9 mouse cellular contexts compared by ENCODE assay signal in genomic region chr9:63974258-63975023, GRCm38 (mm10). TPM values are rescaled to one million over a fixed set of nuclear protein-coding genes. Genes with fewer than 3 reads are reported as not detected.
A peak's percentile ranks its signal among the peaks of the same experiment; 100 is the strongest.
DNase-seq lines count a peak whose midpoint lies in the region; ATAC-seq and TF ChIP-seq lines count a peak whose summit lies in the region.
"Had no signal": no experiment of that assay in that cellular context is flagged by ENCODE, and none has a peak within 500 bp of the region (broad histone marks: within the 10 kb centered on the region; RNA-seq: fewer than 3 reads in every experiment).

No protein-coding gene starts in this region.

- ATAC-seq in kidney, embryonic 16.5 days (ENCODE audit: low FRiP score, low TSS enrichment) = no peak
- peak; percentile 53; the same call in 1 of the 2 replicates for ATAC-seq in embryonic facial prominence, embryonic 13.5 days (ENCODE audit: insufficient number of reproducible peaks, insufficient read depth, low FRiP score, low TSS enrichment, low read depth)
- 0 out of 2 replicates have a peak, but pooled peaks have one; percentile 17 for ATAC-seq in limb, embryonic 14.5 days (ENCODE audit: low FRiP score, low read depth)
- ATAC-seq in CD4-positive, CD25-positive, alpha-beta regulatory T cell, adult 4 months = no peak
- ATAC-seq: inflammation-experienced regulatory T-cells, adult 6 months had no signal

- peak overlapping the region; percentile 54 for H3K27ac ChIP-seq in kidney, embryonic 16.5 days (ENCODE audit: low read length)
- H3K27ac ChIP-seq in embryonic facial prominence, embryonic 13.5 days = peak overlapping the region; percentile 98
- H3K27ac ChIP-seq in limb, embryonic 14.5 days (replicated peaks; ENCODE audit: low read depth, low read length) = peak overlapping the region; percentile 89

- H3K4me2 ChIP-seq in kidney, embryonic 16.5 days (replicated peaks; ENCODE audit: low read depth, low read length) = no peak overlapping the region
- peak overlapping the region; percentile 55 for H3K4me2 ChIP-seq in embryonic facial prominence, embryonic 13.5 days
- H3K4me2 ChIP-seq in limb, embryonic 14.5 days (replicated peaks; ENCODE audit: low read depth, low read length, severe bottlenecking) = peak overlapping the region; percentile 39

- TF ChIP-seq POLR2A in limb, embryonic 14.5 days (IDR thresholded peaks at IDR 0.05; ENCODE audit: borderline replicate concordance, extremely low read depth, insufficient read depth, insufficient read length) = no peak

- 35% methylated on average over 13 of the region's 13 CpGs for WGBS in kidney, embryonic 16.5 days
- WGBS in embryonic facial prominence, embryonic 13.5 days = 18% methylated on average over 13 of the region's 13 CpGs
- 29% methylated on average over 13 of the region's 13 CpGs for WGBS in limb, embryonic 14.5 days

- peaks cover 81% of the 10 kb centered on the region for H3K4me1 ChIP-seq in kidney, embryonic 16.5 days (ENCODE audit: insufficient read depth, low read length)
- H3K4me1 ChIP-seq in embryonic facial prominence, embryonic 13.5 days = peaks cover 96% of the 10 kb centered on the region
- peaks cover 88% of the 10 kb centered on the region for H3K4me1 ChIP-seq in limb, embryonic 14.5 days (ENCODE audit: control insufficient read depth, insufficient read depth, low read length)

- H3K9ac ChIP-seq in kidney, embryonic 16.5 days (replicated peaks; ENCODE audit: low read length) = peak overlapping the region; percentile 34; the same call in 1 of the 2 replicates
- peak overlapping the region; percentile 63 for H3K9ac ChIP-seq in embryonic facial prominence, embryonic 13.5 days
- no peak overlapping the region for H3K9ac ChIP-seq in limb, embryonic 14.5 days (ENCODE audit: low read depth, low read length, severe bottlenecking)

- no peak overlapping the region for H3K4me3 ChIP-seq in kidney, embryonic 16.5 days (ENCODE audit: low read length)
- H3K4me3 ChIP-seq in embryonic facial prominence, embryonic 13.5 days = peak overlapping the region; percentile 20
- no peak overlapping the region; the same call in 1 of the 2 replicates for H3K4me3 ChIP-seq in limb, embryonic 14.5 days (replicated peaks; ENCODE audit: low read length)

- DNase-seq in kidney, adult 11 months = no peak
- DNase-seq in c-Kit-positive CD71-negative TER-119-negative erythroid progenitor cells, embryonic 14.5 days (ENCODE audit: low read depth) = peak; percentile 36
- no peak for DNase-seq in limb, embryonic 14.5 days (ENCODE audit: low spot score)
- DNase-seq in urinary bladder, adult 18-20 months (ENCODE audit: low spot score in 2 of 2) = no peak
- DNase-seq in Muller cell, postnatal 12 days (ENCODE audit: inconsistent ontology term) = no peak

- H3K9me3 ChIP-seq in kidney, embryonic 16.5 days (ENCODE audit: low read length) = no peaks in the 10 kb centered on the region
- no peaks in the 10 kb centered on the region for H3K9me3 ChIP-seq in embryonic facial prominence, embryonic 13.5 days
- no peaks in the 10 kb centered on the region for H3K9me3 ChIP-seq in limb, embryonic 14.5 days (ENCODE audit: control insufficient read depth, low read length)

- 0 out of 2 replicates have a peak, but pooled peaks cover 8% of the 10 kb centered on the region for H3K36me3 ChIP-seq in kidney, embryonic 16.5 days (ENCODE audit: insufficient read depth, low read length)
- H3K36me3 ChIP-seq in embryonic facial prominence, embryonic 13.5 days = peaks cover 14% of the 10 kb centered on the region
- H3K36me3 ChIP-seq in limb, embryonic 14.5 days (ENCODE audit: control insufficient read depth, insufficient read depth, low read length) = 0 out of 2 replicates have a peak, but pooled peaks cover 10% of the 10 kb centered on the region

- no peaks in the 10 kb centered on the region for H3K27me3 ChIP-seq in kidney, embryonic 16.5 days (ENCODE audit: insufficient read depth, low read length)
- no peaks in the 10 kb centered on the region for H3K27me3 ChIP-seq in embryonic facial prominence, embryonic 13.5 days
- H3K27me3 ChIP-seq in limb, embryonic 14.5 days (ENCODE audit: control insufficient read depth, insufficient read depth, low read length) = no peaks in the 10 kb centered on the region

RNA-seq across cellular contexts. Expression of gene Smad6, which starts 47.4 kb away (rescaled TPM):
- 8.1 and 8.4 TPM in 2 replicates for polyA plus RNA-seq in kidney, embryonic 16.5 days (2015; fragmentation: Nextera tagmentation; extraction: Ambion mirVana)
- 16.7 and 17.4 TPM in 2 replicates for polyA plus RNA-seq in embryonic facial prominence, embryonic 13.5 days (2015; fragmentation: Nextera tagmentation; extraction: Ambion mirVana)
- 23.5 and 43.1 TPM in 2 replicates for polyA plus RNA-seq in limb, embryonic 14.5 days (2012; rRNA removed)
- 12.0 and 14.7 TPM in 2 replicates for polyA plus RNA-seq in limb, embryonic 14.5 days (2014; fragmentation: Nextera tagmentation; extraction: Ambion mirVana)
- polyA plus RNA-seq in CD4-positive, CD25-positive, alpha-beta regulatory T cell, adult 4 months (2017; shearing (Covaris generic)) = under 1 TPM in 1 of 2 experiments, not detected in 1; 0.11 TPM
- polyA plus RNA-seq: inflammation-experienced regulatory T-cells, adult 6 months had no signal

Comparison
In these comparisons a context has a peak if more than half of its experiments do, and no peak if none do; other contexts are left out.
1. ATAC-seq: peak in embryonic facial prominence, embryonic 13.5 days (single experiment) and limb, embryonic 14.5 days (single experiment); none in kidney, embryonic 16.5 days (single experiment) and CD4-positive, CD25-positive, alpha-beta regulatory T cell, adult 4 months (single experiment).
2. Peak in every context shown above with its lines, with median percentiles within 50 percentile points of each other: H3K27ac ChIP-seq.